Mouse (Mus musculus): ENCODE results near the gene Otx2. TPM values are rescaled to one million over a fixed set of nuclear protein-coding genes. Genes with fewer than 3 reads are reported as not detected.

The Otx2 gene
- total RNA-seq, 2 experiments from 2014 or later = not detected

DNA sequence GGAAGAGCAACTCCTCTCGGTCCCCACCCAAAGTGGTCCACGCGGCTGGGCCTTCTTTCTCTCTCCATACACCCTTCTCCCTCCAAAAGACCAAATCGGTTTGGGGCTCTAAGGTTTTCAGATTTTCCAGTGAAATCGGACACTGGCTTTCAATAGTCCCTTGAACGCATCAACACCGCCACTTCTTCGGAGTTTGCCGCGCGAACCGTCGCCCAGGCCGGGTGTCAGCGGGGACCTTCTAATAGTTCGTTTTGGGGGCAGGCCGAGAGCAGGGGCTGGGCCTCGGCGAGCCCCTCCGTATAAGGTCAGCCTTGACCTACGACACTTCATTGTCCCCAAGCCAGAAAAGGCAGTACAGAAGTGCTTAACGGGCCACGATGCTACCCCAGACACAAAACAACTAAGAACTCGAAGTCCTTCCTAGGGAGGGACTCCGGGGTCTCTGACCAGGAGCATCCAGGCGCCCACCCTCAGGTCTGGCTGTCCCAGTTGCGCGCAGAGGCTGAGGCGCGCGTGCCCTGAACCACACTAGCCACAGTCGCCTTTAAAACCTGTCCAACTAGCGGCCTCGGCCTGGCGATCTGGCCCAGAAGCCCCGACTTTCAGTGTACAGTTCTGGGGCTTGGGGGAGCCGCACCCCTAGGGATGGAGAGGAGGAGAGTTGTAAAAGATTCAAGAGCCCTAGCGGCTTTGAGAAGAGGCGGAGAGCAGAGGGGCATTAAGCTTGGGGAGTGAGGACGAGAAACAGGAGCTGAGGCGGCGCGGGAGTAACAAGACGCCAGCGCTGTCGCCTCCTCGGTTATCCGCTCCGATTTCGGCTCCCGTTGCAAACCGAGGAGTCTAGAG, 7.6 kb downstream of the Otx2 start:
- TF ChIP-seq CTCF (IDR thresholded peaks at IDR 0.05) = no peak
- Histone ChIP-seq H3K4me3 (peak overlapping the region; percentile 53; the same call in 1 of the 2 replicates), H3K27ac (no peak overlapping the region)
- intact Hi-C loops (cut with DNase I) = no loop called here
- DNase-seq = no peak

DNA sequence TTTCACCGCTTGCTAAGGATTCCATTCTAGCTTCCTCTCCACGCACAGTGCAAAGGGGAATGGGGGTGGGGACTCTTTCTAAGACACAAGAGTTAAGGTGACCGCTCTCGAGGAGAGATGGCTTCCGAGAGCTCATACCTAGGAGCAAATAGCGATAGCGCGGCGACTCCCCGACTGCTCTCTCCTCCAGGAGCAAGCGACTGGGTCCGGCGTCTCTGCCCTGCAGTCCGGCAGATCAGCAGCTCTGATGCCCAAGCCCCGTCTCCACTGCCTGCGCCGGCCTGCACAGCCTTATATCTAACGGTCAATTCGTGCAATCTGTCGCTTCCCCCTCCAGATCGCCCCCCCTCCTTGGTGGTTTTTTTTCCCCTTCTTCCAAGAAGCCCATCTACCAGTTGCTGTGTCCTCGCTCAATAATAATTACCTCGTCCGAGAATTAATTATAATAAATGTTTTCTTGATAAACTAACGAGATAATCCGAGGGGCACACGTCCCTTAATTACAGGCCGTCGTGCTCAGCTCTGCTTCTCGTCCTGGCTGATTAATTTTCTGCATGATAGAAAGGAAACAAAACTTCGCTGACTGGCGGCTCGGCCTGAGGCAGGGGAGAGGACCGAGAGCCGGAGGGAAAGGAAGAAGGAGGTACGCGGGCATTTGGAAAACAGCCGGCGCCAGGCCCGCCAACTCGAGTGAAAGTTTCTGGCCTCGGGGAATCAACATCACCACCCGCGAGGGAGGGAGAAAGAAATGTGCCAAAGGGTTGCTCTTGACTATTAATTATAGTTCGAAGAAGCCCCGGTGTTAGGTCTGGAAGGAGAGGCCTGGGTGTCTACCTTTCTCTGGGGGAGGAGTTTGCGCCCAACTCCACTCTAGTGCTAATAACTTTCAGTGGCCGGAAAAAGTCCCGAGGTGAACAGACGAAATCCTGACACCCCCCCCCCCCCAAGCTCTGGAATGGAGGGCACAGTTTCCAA, 8.5 kb downstream of the Otx2 start:
- intact Hi-C loops (cut with DNase I) = no loop called here
- peak overlapping the region; percentile 53 for H3K4me3 ChIP-seq
- peak; percentile 29 for DNase-seq
- H3K27ac ChIP-seq = no peak overlapping the region
- no peak for TF ChIP-seq CTCF (IDR thresholded peaks at IDR 0.05)

DNA sequence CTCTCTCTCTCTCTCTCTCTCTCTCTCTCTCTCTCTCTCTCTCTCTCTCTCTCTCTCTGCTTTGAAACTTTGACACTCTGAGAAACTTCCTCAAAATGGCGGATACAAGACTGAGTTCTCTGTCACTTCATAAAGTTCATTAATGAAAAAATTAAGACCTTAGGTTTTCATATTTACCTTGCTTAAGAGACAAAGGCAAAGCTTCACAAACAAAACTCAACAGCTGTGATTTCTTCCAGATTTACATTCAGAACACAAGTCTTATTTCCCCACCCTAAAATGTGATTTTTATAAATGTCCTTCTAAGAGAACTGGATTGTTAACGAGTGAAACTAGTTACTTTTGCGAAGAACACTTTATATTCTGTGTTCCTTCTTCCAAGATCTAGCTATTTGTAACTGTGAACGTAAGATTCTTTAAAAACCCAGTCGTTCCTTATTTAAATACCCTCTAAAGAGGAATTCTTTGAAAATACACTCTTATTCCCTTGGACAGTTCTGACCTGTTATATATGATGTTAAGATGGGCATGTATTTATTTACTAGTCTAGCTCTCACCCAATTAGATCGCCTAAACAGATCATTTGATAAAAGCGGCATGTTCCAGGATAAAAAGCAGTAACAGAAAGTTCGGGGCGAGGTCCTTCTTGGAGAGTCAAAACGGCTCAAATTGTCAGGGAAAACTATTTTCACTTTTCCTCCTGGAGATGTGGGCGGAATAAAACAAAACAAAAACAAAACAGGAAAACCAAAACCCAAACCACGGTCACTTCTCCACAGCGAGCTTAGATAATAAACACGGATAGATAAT, 9.4 kb downstream of the Otx2 start:
- DNase-seq = no peak
- Histone ChIP-seq H3K27ac (no peak overlapping the region), H3K4me3 (peak overlapping the region; percentile 53)
- intact Hi-C loops (cut with DNase I) = no loop called here
- no peak for TF ChIP-seq CTCF (IDR thresholded peaks at IDR 0.05)

DNA sequence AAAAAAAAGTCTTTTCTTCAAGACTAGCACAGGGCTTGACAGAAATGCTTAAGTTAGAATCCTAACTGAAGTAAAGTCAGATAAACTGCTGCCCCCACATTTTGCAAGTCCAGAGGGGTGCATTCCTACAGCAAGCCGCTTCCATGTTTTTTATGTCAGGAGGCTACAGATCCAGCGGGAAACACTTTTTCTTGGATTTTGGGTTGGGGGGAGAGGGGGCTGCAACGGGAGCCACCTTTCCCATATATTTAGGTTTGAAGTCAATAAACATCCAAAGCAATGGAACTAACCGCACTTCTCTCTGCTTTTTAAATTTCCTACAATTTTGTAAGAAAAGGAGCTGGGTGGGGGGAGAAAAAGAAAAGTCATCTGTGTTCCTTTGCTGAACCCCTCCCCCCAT, 10.1 kb downstream of the Otx2 start:
- H3K4me3 ChIP-seq = no peak overlapping the region
- intact Hi-C loops (cut with DNase I) = no loop called here
- DNase-seq = no peak
- H3K27ac ChIP-seq = no peak overlapping the region
- TF ChIP-seq CTCF (IDR thresholded peaks at IDR 0.05) = no peak

DNA sequence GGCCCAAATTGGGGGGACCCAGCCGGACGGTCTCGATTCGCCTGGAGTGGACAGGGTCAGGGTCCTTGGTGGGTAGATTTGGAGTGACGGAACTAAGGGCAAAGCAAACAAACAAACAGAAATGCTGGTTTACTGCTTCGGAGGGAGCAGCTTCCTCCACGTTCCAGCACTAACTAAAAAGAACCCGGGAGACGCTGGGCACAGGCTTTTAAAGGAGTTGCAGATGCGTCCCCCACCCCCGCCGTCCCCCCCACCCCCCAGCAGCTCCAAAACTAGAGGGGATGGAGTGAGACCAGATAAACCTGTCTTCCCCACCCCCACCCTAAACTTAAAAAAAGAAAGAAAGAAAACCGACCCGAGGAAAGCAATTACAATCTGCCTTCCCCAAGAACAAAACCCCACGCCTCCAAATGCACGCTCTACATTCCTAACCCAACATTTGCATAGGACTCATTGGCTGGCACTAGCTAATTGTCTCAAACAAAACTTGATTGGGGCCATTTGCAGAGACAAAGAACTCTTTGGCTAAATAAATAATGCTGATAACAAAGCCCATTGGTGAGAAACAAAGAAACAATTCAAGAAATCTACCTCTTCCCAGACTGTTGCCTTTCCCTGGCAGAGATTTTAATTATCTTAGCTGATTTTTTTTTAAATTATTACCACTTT, 10.9 kb downstream of the Otx2 start:
- no peak overlapping the region for H3K4me3 ChIP-seq
- H3K27ac ChIP-seq = no peak overlapping the region
- TF ChIP-seq CTCF (IDR thresholded peaks at IDR 0.05) = no peak
- intact Hi-C loops (cut with DNase I) = no loop called here
- DNase-seq = no peak

DNA sequence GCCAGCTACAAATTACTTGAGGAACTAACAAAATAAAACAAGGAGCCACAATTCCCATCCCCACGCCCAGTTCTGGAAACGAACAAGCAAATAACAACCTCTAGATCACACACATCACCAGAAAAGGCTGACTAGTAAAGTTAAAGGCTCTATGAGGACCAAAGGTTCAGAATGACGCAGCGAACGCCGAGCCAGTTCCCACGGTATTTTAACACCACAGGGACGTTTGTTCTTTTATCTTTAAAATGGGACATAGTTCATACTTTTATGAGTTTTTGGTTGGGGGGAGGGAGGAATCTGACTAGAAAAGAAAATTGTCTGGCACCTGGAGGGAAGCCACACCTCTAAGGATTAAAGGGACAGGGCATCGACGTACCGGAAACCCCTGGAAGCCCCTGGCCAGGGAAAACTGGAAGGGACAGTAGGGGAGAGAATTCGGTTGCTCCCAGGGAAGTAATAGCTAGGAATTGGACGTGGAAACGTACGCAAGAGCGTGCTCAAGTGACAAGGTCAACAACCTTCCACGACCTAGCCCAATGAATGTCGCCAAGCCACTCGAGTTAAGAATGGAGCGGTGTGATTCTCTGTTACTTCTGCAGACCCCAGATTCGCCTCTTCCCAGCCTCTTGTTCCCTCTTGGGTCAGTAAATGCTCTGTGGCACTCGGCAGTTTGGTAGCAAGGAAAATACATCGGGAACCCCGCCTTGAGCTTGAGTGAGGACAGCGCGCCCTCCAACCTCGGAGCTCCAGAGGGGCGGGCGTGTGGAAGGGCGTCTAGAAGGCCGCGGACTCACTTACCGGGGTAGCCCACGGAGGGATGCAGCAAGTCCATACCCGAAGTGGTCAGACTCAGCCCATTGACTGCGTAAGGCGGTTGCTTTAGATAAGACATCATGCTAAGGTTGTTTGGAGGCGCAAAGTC, 11.7 kb downstream of the Otx2 start:
- H3K27ac ChIP-seq = no peak overlapping the region
- intact Hi-C loops (cut with DNase I) = no loop called here
- H3K4me3 ChIP-seq = no peak overlapping the region
- DNase-seq = no peak
- no peak for TF ChIP-seq CTCF (IDR thresholded peaks at IDR 0.05)

DNA sequence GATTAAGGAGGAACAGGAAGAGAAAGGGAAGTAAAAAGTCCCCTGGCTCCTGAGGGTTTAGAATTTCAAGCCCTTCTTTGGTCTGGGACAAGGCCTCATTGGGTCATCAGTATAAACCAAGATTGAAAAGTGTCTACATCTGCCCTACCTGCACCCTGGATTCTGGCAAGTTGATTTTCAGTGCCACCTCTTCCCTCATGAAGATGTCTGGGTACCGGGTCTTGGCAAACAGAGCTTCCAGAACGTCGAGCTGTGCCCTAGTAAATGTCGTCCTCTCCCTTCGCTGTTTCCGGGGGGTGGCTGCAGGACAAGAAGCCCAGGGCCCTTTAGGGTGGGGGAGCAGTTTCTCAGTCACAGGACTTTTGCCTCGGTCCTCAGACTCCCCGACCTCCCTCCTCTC, 12.5 kb downstream of the Otx2 start:
- intact Hi-C loops (cut with DNase I) = no loop called here
- DNase-seq = no peak
- no peak for TF ChIP-seq CTCF (IDR thresholded peaks at IDR 0.05)
- Histone ChIP-seq H3K27ac (no peak overlapping the region), H3K4me3 (no peak overlapping the region)

DNA sequence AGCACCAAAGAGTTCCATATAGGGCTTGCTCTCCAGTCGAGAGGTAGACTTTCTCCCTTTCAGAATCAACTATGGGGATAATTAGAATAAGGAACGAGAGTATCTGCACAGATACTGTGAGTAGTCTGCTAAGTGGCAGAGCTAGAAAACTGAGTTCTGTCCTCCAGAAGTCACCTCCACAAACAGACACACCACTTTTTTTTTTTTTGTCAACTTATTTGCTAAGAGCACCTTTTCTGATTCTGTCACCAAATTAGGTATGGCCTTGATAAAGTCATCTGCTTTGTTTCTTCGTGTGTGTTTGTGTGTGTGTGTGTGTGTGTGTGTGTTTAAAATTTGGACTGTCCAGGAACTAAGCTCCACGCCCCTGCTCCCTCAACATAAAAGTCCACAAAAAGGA, 13.0 kb downstream of the Otx2 start:
- no peak for DNase-seq
- TF ChIP-seq CTCF (IDR thresholded peaks at IDR 0.05) = no peak
- Histone ChIP-seq H3K27ac (no peak overlapping the region), H3K4me3 (no peak overlapping the region)
- intact Hi-C loops (cut with DNase I) = no loop called here

DNA sequence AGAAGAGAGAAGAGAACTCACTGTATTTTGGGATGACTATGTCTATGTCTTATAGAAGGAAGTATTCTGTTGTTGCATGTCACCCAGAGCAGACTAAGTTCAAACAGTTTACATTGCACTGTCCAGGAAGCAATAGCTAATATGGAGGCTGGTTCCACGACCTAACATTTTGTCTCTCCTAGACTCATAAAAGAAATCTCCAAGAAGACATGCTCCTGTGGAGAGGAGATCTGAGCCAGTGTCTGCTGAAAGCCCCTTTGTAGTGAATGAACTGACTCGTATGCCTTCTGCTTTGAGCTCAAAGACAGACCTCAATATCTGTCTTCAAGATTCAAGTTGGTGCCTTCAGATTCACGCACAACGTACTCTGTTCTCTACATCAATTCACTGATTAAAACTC, 14.0 kb downstream of the Otx2 start:
- Histone ChIP-seq H3K27ac (no peak overlapping the region), H3K4me3 (no peak overlapping the region)
- no peak for TF ChIP-seq CTCF (IDR thresholded peaks at IDR 0.05)
- intact Hi-C loops (cut with DNase I) = no loop called here
- no peak for DNase-seq

DNA sequence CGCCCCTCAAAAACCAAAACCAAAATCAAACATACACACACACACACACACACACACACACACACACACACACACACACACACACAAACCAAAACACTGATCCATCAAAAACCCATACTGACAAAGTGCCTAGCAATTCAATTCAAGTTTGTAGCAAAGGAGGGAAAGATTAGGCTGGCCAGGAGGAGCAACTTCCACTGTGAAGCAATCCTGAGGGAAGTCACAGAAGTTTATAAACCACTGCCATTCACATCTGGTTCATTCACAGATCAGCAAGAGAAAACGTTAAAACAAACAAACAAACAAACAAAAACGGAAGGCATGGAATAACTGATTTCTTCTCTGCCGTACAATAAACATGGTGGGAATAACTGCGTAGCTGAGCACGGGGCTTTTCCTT, 16.4 kb downstream of the Otx2 start:
- no peak for TF ChIP-seq CTCF (IDR thresholded peaks at IDR 0.05)
- Histone ChIP-seq H3K4me3 (no peak overlapping the region), H3K27ac (no peak overlapping the region)
- no peak for DNase-seq
- intact Hi-C loops (cut with DNase I) = no loop called here

DNA sequence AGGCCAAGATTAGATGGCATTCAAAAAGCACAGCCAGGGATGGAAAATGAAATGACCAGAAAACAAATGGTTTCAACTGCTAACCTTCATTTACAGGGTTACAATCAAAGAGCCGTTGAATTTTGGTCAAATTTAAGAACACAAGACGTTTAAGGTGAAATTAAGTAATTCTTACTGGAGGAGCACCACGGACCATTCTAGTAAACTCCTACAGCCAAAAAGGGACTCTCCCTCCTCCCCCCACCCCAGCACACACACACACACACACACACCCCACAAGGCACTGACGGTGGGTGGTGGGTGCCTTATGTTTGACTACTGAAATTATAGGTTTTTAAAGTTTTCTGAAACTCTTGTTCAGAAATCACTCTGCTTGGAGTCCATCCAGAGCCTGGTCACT, 16.9 kb downstream of the Otx2 start:
- Histone ChIP-seq H3K4me3 (no peak overlapping the region), H3K27ac (no peak overlapping the region)
- no peak for DNase-seq
- TF ChIP-seq CTCF (IDR thresholded peaks at IDR 0.05) = no peak
- intact Hi-C loops (cut with DNase I) = no loop called here

Measured in gastrocnemius, adult 2 months (tissue).